Mouse (Mus musculus) heart, postnatal 0 days (tissue): ENCODE data around the gene Rplp2. TPM values are rescaled to one million over a fixed set of nuclear protein-coding genes. Genes with fewer than 3 reads are reported as not detected.

Experiments used
- ATAC-seq: fragments of 200-750 bp; cut with Nextera tagmentation; 2 replicates; pipeline ENCODE4 v1.8.0; 2017; ENCODE audit warnings: low read depth, moderate number of reproducible peaks, moderate library complexity; ENCODE audit not compliant: insufficient read depth
- DNase-seq: peaks from one replicate; pipeline ENCODE4 v3.0.0-alpha.2; 2016; ENCODE audit warnings: low spot score
- H3K27ac ChIP-seq: fragments of 300-500 bp; sonication (generic); 2 replicates; pipeline ENCODE4 v1.5.1; 2014; ENCODE audit warnings: low read depth, mild to moderate bottlenecking
- H3K27me3 ChIP-seq: fragments of 300-500 bp; sonication (generic); 2 replicates; pipeline ENCODE4 v1.6.1; 2014; ENCODE audit warnings: low read length, mixed read lengths; ENCODE audit not compliant: control insufficient read depth, insufficient read depth
- H3K36me3 ChIP-seq: fragments of 300-500 bp; sonication (generic); replicated peaks from 2 replicates; pipeline ENCODE4 v1.6.1; 2014; ENCODE audit warnings: low read length, mixed read lengths; ENCODE audit not compliant: control insufficient read depth, insufficient read depth
- H3K4me1 ChIP-seq: fragments of 300-500 bp; sonication (generic); 2 replicates; pipeline ENCODE4 v1.6.1; 2014; ENCODE audit warnings: antibody characterized with exemption; ENCODE audit not compliant: control insufficient read depth, insufficient read depth
- H3K4me2 ChIP-seq: fragments of 300-500 bp; sonication (generic); 2 replicates; pipeline ENCODE4 v1.6.1; 2014; ENCODE audit warnings: low read depth, mild to moderate bottlenecking, low read length, moderate library complexity
- H3K4me3 ChIP-seq: fragments of 300-500 bp; sonication (generic); 2 replicates; pipeline ENCODE4 v1.5.1; 2014; ENCODE audit warnings: low read depth, low read length
- H3K9ac ChIP-seq: fragments of 300-500 bp; sonication (generic); replicated peaks from 2 replicates; pipeline ENCODE4 v1.6.1; 2014; ENCODE audit warnings: low read depth, low read length, mixed read lengths
- H3K9me3 ChIP-seq: fragments of 300-500 bp; sonication (generic); replicated peaks from 2 replicates; pipeline ENCODE4 v1.6.1; 2016; ENCODE audit warnings: low read length; ENCODE audit not compliant: control insufficient read depth
- CTCF ChIP-seq: IDR thresholded peaks from 2 replicates; pipeline ENCODE4 v1.5.1; 2016; ENCODE audit warnings: antibody characterized with exemption, control low read depth, low read depth
- EP300 ChIP-seq: IDR thresholded peaks from 2 replicates; pipeline ENCODE4 v1.6.1; 2016; ENCODE audit warnings: antibody characterized with exemption, low read depth
- WGBS: fragments of 180-500 bp; shearing (Covaris S2); extraction: QIAGEN DNeasy Blood & Tissue Kit; methylation state at CpG from one replicate; pipeline ENCODE4 v1.1.7; 2014; 5-methylcytosine and 5-hydroxymethylcytosine counted together
- polyA plus RNA-seq: library from polyadenylated mRNA; unstranded; fragments of >200 nt; fragmentation: Nextera tagmentation; extraction: Ambion mirVana; gene quantifications from 2 replicates; pipeline ENCODE4 v1.2.1, GENCODE M21; 2015
- total RNA-seq: library from RNA; depleted of rRNA; stranded (reverse); fragments of >200 nt; gene quantifications from 2 replicates; pipeline ENCODE4 v1.2.3, GENCODE M21; 2014; ENCODE audit warnings: low replicate concordance

The Rplp2 gene
- total and polyA plus RNA-seq, 2 experiments from 2014 or later, result 309 to 880 TPM

DNA sequence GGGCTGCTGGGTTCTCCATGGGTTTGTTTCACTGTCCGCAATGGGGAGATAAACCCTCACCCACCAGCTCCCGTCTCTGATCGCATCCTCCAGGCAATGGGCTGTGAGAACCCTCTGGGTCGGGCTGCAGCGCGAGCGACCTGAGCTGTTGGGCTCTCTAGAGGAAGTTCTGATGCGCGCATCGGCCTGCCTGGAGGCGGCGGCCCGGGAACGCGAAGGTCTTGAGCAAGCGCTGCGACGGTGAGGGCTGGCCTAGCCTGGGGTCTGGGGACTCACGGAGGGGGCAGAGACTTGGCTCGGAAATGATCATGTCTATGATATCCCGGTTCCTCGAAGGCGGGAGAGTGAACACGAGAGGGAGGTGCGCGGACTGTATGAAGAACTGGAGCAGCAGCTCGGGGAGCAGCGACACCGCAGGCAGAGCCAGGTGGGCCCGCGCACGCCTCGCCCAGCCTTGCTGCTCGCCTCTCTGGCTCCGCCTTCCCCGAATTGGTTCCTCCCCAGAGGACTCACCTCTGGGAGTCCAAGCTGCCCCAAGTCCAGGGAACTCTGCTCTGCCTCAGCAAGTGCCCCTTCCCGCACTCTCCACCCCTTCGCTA is 17.5 kb downstream of the Rplp2 start:
- no peak for DNase-seq
- TF ChIP-seq CTCF, result no peak
- TF ChIP-seq EP300, result no peak
- Histone ChIP-seq H3K27ac (peak overlapping the region; percentile 78), H3K4me1 (peaks cover 26% of the 10 kb centered on the region), H3K36me3 (peaks cover 9% of the 10 kb centered on the region), H3K9ac (peak overlapping the region; percentile 9; the same call in 1 of the 2 replicates), H3K4me3 (peak overlapping the region; percentile 36), H3K9me3 (no peaks in the 10 kb centered on the region), H3K4me2 (peak overlapping the region; percentile 53), H3K27me3 (peaks cover 16% of the 10 kb centered on the region; the same call in 1 of the 2 replicates)
- no peak for ATAC-seq
- WGBS, result 16% methylated on average over 36 of the region's 38 CpGs

DNA sequence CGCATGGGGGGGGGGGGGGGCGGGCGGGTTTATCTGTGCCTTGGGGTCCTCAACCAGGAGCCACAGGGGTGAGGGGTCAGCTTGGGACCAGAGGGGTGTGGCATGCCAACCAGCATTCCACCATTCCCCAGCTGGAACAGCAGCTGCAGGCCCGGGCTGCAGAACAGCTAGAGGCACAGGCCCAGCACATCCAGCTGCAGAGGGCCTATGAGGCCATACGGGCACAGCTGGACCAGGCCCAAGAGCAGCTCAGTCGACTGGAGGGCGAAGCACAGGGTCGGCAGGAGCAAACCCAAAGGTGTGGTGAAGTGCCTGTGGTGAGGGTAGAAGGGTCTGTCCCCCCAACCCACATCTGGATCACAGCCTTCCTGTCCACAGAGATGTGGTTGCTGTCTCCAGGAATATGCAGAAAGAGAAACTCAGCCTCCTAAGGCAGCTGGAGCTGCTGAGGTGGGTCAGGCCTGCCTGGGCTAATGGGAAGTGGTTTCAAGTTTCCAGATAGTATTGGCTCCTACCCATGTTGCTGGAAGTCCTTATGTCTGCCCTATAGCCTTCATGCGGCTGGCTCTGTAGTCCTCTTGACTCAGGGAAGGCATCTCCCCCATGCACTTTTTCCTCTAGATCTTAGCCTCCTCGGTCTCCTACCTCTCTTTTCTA is 18.3 kb downstream of the Rplp2 start:
- peaks cover 9% of the 10 kb centered on the region for H3K36me3 ChIP-seq
- peak overlapping the region; percentile 64 for H3K27ac ChIP-seq
- H3K9me3 ChIP-seq, result no peaks in the 10 kb centered on the region
- peak overlapping the region; percentile 9; the same call in 1 of the 2 replicates for H3K9ac ChIP-seq
- H3K4me3 ChIP-seq, result 0 out of 2 replicates have a peak overlapping the region, but pooled peaks have one; percentile 36
- H3K4me2 ChIP-seq, result peak overlapping the region; percentile 53
- peaks cover 33% of the 10 kb centered on the region for H3K4me1 ChIP-seq
- DNase-seq, result no peak
- no peak for TF ChIP-seq CTCF
- no peak for TF ChIP-seq EP300
- 38% methylated on average over 10 of the region's 10 CpGs for WGBS
- peaks cover 16% of the 10 kb centered on the region; the same call in 1 of the 2 replicates for H3K27me3 ChIP-seq
- no peak for ATAC-seq

DNA sequence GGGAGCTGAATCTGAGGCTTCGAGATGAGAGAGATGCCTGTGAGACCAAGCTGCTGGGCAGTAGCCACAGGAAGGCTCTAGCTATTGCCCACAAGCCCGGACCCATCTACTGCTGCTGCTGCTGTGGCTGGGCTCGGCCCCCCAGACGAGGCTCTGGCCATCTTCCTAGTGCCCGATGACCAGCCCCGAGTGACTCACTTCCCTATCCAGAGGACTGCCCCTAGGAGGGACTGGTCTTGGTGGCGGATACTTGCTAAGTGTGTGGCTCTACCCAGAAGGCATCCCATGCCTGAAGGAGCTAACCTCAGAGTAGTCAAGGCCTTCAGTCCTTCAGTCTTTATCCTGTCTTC is 18.9 kb downstream of the Rplp2 start:
- 68% methylated on average over 7 of the region's 7 CpGs for WGBS
- ATAC-seq (no peak), DNase-seq (peak; percentile 37)
- H3K4me2 ChIP-seq, result 0 out of 2 replicates have a peak overlapping the region, but pooled peaks have one; percentile 53
- H3K27me3 ChIP-seq, result peaks cover 16% of the 10 kb centered on the region; the same call in 1 of the 2 replicates
- peaks cover 14% of the 10 kb centered on the region for H3K36me3 ChIP-seq
- peak overlapping the region; percentile 64 for H3K27ac ChIP-seq
- H3K9me3 ChIP-seq, result no peaks in the 10 kb centered on the region
- H3K9ac ChIP-seq, result no peak overlapping the region
- H3K4me1 ChIP-seq, result peaks cover 29% of the 10 kb centered on the region
- TF ChIP-seq CTCF (no peak), EP300 (no peak)
- H3K4me3 ChIP-seq, result no peak overlapping the region

DNA sequence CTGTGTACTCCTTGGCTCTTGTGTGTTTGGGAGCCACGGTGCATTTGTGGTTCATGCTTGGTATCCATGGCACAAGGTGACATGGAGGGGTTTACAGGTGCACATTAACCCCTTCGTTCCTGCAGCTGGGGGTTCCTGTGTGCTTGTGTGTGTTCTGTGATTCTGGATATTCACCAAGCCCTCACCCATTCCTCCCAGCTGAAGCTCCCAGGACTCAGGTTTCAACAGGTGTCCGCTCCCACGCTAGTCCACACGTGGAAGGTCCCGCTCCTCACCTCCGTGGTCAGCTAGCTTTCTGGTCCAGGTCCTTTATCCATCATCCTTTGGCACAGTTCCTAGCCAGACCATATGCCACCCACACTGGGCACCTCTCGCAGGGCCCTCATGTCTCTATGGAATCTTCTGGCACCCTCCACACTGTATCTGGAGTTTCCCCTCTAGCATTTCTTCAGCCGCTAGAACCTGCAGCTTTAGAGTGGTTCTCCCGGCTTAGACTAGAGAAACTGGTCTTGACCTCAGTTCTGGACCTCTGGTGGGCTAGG is 19.5 kb downstream of the Rplp2 start:
- H3K9me3 ChIP-seq, result no peaks in the 10 kb centered on the region
- H3K27me3 ChIP-seq, result peaks cover 16% of the 10 kb centered on the region; the same call in 1 of the 2 replicates
- TF ChIP-seq CTCF, result no peak
- no peak for TF ChIP-seq EP300
- DNase-seq (no peak), ATAC-seq (no peak)
- peaks cover 23% of the 10 kb centered on the region for H3K4me1 ChIP-seq
- H3K4me3 ChIP-seq, result peak overlapping the region; percentile 63
- WGBS, result 60% methylated on average over 10 of the region's 10 CpGs
- H3K36me3 ChIP-seq, result peaks cover 20% of the 10 kb centered on the region
- peak overlapping the region; percentile 66 for H3K4me2 ChIP-seq
- H3K9ac ChIP-seq, result peak overlapping the region; percentile 71
- H3K27ac ChIP-seq, result peak overlapping the region; percentile 97

DNA sequence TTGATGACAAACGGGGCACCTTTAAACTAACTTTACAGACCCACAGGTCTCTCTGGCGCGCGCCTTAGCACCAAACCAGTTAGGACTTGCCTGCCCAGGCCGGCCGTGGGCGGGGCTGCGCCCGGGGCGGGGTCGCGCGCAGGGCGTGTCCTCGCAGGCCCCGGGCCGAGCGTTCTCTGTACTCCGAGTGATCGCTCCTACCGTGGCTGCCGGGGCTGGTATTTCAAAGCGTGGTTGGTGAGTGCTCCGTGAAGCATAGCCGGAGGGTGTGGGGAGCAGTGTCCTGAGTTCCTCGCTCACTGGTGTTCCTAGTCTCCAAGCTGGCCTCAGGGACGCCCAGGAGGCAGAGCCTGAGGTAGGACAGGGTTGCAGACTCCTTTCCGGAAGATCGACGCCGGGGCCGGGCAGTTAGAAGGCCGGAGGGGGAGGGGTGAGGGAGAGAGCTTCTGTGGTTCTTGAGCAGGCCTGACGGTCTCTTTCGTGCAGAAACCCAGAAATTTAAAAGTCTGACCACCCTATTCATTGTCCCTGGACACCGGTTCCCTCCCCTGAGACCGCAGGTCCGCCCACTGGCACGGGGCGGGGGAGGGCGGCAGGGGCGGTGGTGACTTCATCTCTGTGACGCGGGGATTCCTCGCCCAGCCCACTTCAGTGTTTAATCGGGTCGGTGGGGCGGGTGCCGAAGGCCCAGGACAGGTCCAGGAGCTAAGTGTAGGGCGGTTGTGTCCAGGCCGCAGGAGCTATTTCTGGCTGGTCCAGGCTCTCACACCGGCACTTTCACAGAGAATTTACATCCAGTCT is 20.3 kb downstream of the Rplp2 start, which contains the start of gene Cd151:
Gene Cd151 (plus strand): TSS at position 163 of the 801 bp plus-strand sequence.
- H3K4me3 ChIP-seq, result peak within 1 kb of the TSS; percentile 63
- peaks cover 27% of the 10 kb centered on the region for H3K36me3 ChIP-seq
- H3K27me3 ChIP-seq, result peaks cover 16% of the 10 kb centered on the region; the same call in 1 of the 2 replicates
- peaks cover 23% of the 10 kb centered on the region for H3K4me1 ChIP-seq
- DNase-seq (peak; percentile 84), ATAC-seq (peak; percentile 78)
- peak within 1 kb of the TSS; percentile 66 for H3K4me2 ChIP-seq
- WGBS, result under 1% methylated on average over 52 of the region's 52 CpGs
- peak within 1 kb of the TSS; percentile 71 for H3K9ac ChIP-seq
- no peak; the same call in 1 of the 2 replicates for TF ChIP-seq EP300
- TF ChIP-seq CTCF, result no peak
- H3K9me3 ChIP-seq, result no peaks in the 10 kb centered on the region
- peak within 1 kb of the TSS; percentile 97 for H3K27ac ChIP-seq
